Mouse (Mus musculus) heart, embryonic 11.5 days (tissue): ENCODE results near the gene Stx2. TPM values are rescaled to one million over a fixed set of nuclear protein-coding genes. Genes with fewer than 3 reads are reported as not detected.
A peak's percentile ranks its signal among the peaks of the same experiment; 100 is the strongest.

ENCODE experiments used
- ATAC-seq: fragments of 200-750 bp; cut with Nextera tagmentation; replicated peaks from 2 replicates; pipeline ENCODE4 v1.8.0; 2017; ENCODE audit warnings: moderate library complexity; ENCODE audit not compliant: insufficient number of reproducible peaks, low FRiP score, low TSS enrichment
- H3K27ac ChIP-seq: fragments of 300-500 bp; sonication (generic); 2 replicates; pipeline ENCODE4 v1.5.1; 2014; ENCODE audit warnings: mild to moderate bottlenecking, low read depth, low read length
- H3K27me3 ChIP-seq: fragments of 300-500 bp; sonication (generic); 2 replicates; pipeline ENCODE4 v1.6.1; 2014; ENCODE audit warnings: mild to moderate bottlenecking, low read length, mixed read lengths; ENCODE audit not compliant: control insufficient read depth, insufficient read depth
- H3K36me3 ChIP-seq: fragments of 300-500 bp; sonication (generic); 2 replicates; pipeline ENCODE4 v1.6.1; 2014; ENCODE audit warnings: mild to moderate bottlenecking, low read length, moderate library complexity, mixed read lengths; ENCODE audit not compliant: control insufficient read depth, insufficient read depth
- H3K4me1 ChIP-seq: fragments of 300-500 bp; sonication (generic); 2 replicates; pipeline ENCODE4 v1.6.1; 2014; ENCODE audit warnings: low read length; ENCODE audit not compliant: control insufficient read depth, insufficient read depth
- H3K4me2 ChIP-seq: fragments of 300-500 bp; sonication (generic); 2 replicates; pipeline ENCODE4 v1.6.1; 2014; ENCODE audit warnings: mild to moderate bottlenecking, moderate library complexity
- H3K4me3 ChIP-seq: fragments of 300-500 bp; sonication (generic); 2 replicates; pipeline ENCODE4 v1.5.1; 2014; ENCODE audit warnings: low read depth, low read length
- H3K9ac ChIP-seq: fragments of 300-500 bp; sonication (generic); 2 replicates; pipeline ENCODE4 v1.6.1; 2014; ENCODE audit warnings: mild to moderate bottlenecking, low read depth, low read length, moderate library complexity
- H3K9me3 ChIP-seq: fragments of 300-500 bp; sonication (generic); replicated peaks from 2 replicates; pipeline ENCODE4 v1.6.1; 2016; ENCODE audit warnings: low read length; ENCODE audit not compliant: control insufficient read depth
- WGBS: fragments of 180-500 bp; shearing (Covaris S2); extraction: QIAGEN DNeasy Blood & Tissue Kit; methylation state at CpG from one replicate; pipeline ENCODE4 v1.1.7; 2014; ENCODE audit not compliant: insufficient replicate concordance; 5-methylcytosine and 5-hydroxymethylcytosine counted together
- polyA plus RNA-seq: library from polyadenylated mRNA; unstranded; fragments of >200 nt; fragmentation: Nextera tagmentation; extraction: Ambion mirVana; gene quantifications from 2 replicates; pipeline ENCODE4 v1.2.1, GENCODE M21; 2014

Stx2 gene
- polyA plus RNA-seq, 1 experiment from 2014 or later = 24.2 TPM

GRCm38 (mm10) chr5:129006031-129006788, 2.2 kb downstream of the Stx2 start:
- 65% methylated on average over 18 of the region's 18 CpGs for WGBS
- Histone ChIP-seq H3K4me3 (peak overlapping the region; percentile 71; the same call in 1 of the 2 replicates), H3K9me3 (no peaks in the 10 kb centered on the region), H3K27ac (no peak overlapping the region; the same call in 1 of the 2 replicates), H3K4me1 (peaks cover 21% of the 10 kb centered on the region), H3K27me3 (no peaks in the 10 kb centered on the region), H3K4me2 (peak overlapping the region; percentile 89), H3K36me3 (no peaks in the 10 kb centered on the region), H3K9ac (peak overlapping the region; percentile 55; the same call in 1 of the 2 replicates)
- no peak for ATAC-seq

DNA sequence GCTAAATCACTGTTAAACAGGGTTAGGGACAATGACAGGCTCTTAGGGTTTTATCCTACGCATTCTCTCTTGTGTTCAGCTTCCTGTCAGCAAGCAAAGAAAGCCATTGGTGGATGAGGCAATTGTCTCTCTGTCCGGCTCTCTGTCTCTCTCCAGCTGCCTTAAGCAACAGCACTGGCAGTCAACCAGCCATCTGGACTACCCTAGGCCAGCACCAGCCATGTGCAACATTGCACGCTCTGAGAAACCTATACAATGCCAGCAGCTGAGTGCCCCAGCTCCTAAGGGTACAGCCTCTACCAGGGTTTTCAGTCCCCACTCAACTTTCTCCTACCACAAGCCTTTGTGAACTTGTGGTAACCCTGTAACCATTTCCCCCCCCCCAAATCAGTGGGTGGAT, 3.0 kb downstream of the Stx2 start:
- Histone ChIP-seq H3K27me3 (no peaks in the 10 kb centered on the region), H3K4me2 (no peak overlapping the region), H3K9ac (no peak overlapping the region), H3K36me3 (no peaks in the 10 kb centered on the region), H3K27ac (no peak overlapping the region), H3K9me3 (no peaks in the 10 kb centered on the region), H3K4me1 (peaks cover 28% of the 10 kb centered on the region), H3K4me3 (no peak overlapping the region)
- 87% methylated on average over 3 of the region's 3 CpGs for whole genome bisulfite sequencing
- no peak for ATAC-seq

GRCm38 (mm10) chr5:129002571-129003011, 5.8 kb downstream of the Stx2 start:
- 14% methylated on average over 14 of the region's 14 CpGs for WGBS
- Histone ChIP-seq H3K4me2 (peak overlapping the region; percentile 51), H3K27me3 (no peaks in the 10 kb centered on the region), H3K9ac (peak overlapping the region; percentile 65), H3K9me3 (no peaks in the 10 kb centered on the region), H3K4me3 (peak overlapping the region; percentile 12), H3K36me3 (0 out of 2 replicates have a peak, but pooled peaks cover 5% of the 10 kb centered on the region), H3K27ac (peak overlapping the region; percentile 75), H3K4me1 (peaks cover 28% of the 10 kb centered on the region)
- 0 out of 2 replicates have a peak, but pooled peaks have one; percentile 16 for ATAC-seq

GRCm38 (mm10) chr5:129000706-129001468, 7.5 kb downstream of the Stx2 start:
- Histone ChIP-seq H3K9ac (0 out of 2 replicates have a peak overlapping the region, but pooled peaks have one; percentile 22), H3K4me2 (no peak overlapping the region), H3K4me3 (no peak overlapping the region), H3K27ac (peak overlapping the region; percentile 24; the same call in 1 of the 2 replicates), H3K27me3 (no peaks in the 10 kb centered on the region), H3K36me3 (0 out of 2 replicates have a peak, but pooled peaks cover 5% of the 10 kb centered on the region), H3K9me3 (no peaks in the 10 kb centered on the region), H3K4me1 (peaks cover 26% of the 10 kb centered on the region)
- ATAC-seq = peak; percentile 75
- WGBS = 38% methylated on average over 8 of the region's 8 CpGs

DNA sequence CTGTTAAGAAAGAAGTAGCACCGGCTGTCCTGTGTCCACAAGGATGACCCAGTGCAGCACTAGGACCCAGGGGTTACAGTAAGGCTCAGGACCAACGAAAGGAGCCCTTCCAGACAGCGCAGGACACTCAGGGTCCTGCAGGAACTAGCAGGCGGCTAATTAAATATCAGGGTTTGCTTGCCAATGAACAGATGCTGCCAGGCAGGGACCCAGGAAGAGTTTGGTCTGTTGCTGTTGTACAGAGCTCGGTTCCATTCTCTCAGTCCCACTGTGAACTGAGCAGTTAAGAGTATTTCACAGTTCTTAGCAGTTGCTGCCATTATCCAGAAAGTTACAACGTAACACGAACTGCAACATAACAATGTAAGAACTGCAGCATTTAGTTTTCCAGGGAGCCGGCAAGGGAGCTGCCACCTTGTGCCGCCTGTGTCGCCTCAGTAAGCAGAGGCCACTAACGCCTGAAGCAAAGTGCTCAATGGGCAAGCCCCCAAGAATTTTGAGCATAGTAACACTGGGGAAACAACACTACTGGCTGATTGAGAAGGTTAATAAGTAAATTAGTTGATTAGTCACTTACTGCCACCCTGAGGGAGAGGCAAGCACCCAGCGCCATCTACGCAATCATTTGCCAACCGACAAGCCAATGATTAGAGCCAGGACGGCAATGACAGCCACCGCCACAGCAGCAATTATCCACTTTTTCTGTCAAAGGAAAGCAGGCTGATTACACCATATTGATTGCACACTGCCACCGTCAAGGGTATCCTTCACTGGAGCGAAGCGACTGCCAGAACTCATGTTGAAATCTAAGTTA, 21.0 kb downstream of the Stx2 start:
- Histone ChIP-seq H3K27me3 (no peaks in the 10 kb centered on the region), H3K36me3 (peaks cover 19% of the 10 kb centered on the region), H3K4me2 (no peak overlapping the region), H3K4me1 (no peaks in the 10 kb centered on the region), H3K4me3 (no peak overlapping the region), H3K9me3 (no peaks in the 10 kb centered on the region), H3K9ac (no peak overlapping the region), H3K27ac (no peak overlapping the region)
- 83% methylated on average over 19 of the region's 19 CpGs for WGBS
- ATAC-seq = no peak

DNA sequence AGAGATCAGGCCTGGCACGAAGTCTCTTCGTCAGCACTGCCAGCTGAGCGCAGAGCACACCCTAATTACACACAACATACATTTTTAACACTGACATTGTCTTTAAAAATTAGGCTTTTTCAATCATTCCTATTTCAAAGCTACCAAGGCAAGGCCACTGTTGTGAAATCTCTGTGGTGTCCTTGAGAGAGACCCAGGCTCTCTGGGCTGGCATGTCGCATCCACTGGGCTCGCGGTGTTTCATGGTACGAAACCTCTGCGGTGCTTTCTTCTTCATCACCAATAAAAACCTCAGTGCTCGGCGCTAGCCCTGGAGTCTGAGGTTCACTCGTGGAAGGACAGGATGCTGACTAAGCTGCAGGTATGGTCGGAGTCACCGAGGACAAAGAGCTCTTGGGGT, 22.4 kb downstream of the Stx2 start:
- 94% methylated on average over 13 of the region's 13 CpGs for WGBS

GRCm38 (mm10) chr5:128984536-128984935, 23.8 kb downstream of the Stx2 start:
- Histone ChIP-seq H3K4me1 (no peaks in the 10 kb centered on the region), H3K4me2 (no peak overlapping the region), H3K27ac (no peak overlapping the region), H3K9ac (no peak overlapping the region), H3K27me3 (no peaks in the 10 kb centered on the region), H3K36me3 (peaks cover 6% of the 10 kb centered on the region), H3K4me3 (no peak overlapping the region), H3K9me3 (no peaks in the 10 kb centered on the region)
- WGBS = 83% methylated on average over 6 of the region's 6 CpGs
- ATAC-seq = no peak

More for the DNA sequence above, 22.4 kb downstream of the Stx2 start:
- Histone ChIP-seq H3K4me1 (no peaks in the 10 kb centered on the region), H3K27ac (no peak overlapping the region), H3K4me2 (no peak overlapping the region), H3K36me3 (peaks cover 6% of the 10 kb centered on the region), H3K27me3 (no peaks in the 10 kb centered on the region), H3K9ac (no peak overlapping the region), H3K9me3 (no peaks in the 10 kb centered on the region), H3K4me3 (no peak overlapping the region)
- no peak for ATAC-seq

- WGBS = 25% methylated on average over 12 of the region's 12 CpGs
- Histone ChIP-seq H3K36me3 (peaks cover 6% of the 10 kb centered on the region), H3K9ac (no peak overlapping the region), H3K9me3 (no peaks in the 10 kb centered on the region), H3K4me1 (no peaks in the 10 kb centered on the region), H3K4me2 (no peak overlapping the region), H3K27me3 (no peaks in the 10 kb centered on the region), H3K27ac (no peak overlapping the region), H3K4me3 (no peak overlapping the region)
- peak; percentile 60; the same call in 1 of the 2 replicates for ATAC-seq
Observed at GRCm38 (mm10) chr5:128981607-128982006, 26.8 kb downstream of the Stx2 start.
